Mouse (Mus musculus): ENCODE data around the gene Rpl12. TPM values are rescaled to one million over a fixed set of nuclear protein-coding genes. Genes with fewer than 3 reads are reported as not detected.
A peak's percentile ranks its signal among the peaks of the same experiment; 100 is the strongest.

Rpl12 gene
- polyA plus RNA-seq, 1 experiment from 2014 or later, result 90.6 TPM

DNA sequence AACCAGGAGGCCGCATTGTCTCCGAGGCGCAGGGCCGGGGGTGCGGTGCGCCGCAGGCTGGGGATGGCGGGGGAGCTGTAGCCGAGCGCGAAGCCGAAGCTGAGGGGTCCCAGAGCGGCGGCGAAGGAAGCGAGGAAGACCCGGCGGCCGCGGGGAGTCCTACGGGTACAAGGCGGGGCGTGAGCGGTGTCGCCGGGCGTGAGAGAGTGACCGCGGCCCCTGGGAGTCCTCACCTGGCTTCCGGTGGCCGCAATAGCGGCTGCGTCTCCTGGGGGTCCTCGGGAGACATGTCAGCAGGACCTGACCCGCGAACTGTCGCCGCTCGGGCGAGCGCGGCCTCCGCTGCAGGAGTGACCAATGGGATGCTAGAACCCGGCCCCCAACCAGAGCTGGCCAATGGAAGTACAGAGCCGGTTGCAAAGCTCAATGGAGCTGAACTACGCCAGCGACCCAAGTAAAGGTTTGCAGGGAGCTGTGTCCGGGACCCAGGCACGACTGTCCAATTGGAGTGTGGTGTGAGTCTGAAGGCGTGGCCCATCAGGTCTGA lies 20.4 kb downstream of the Rpl12 start, which contains the start of gene Slc2a8:
Slc2a8 (minus strand) TSS at position 359 of the 547 bp plus-strand sequence.
- H3K4me3 ChIP-seq (ENCODE audit: low read depth, low read length), result peak within 1 kb of the TSS; percentile 53
- peak; percentile 88 for ATAC-seq
- no peak for TF ChIP-seq CTCF (IDR thresholded peaks at IDR 0.05; ENCODE audit: low read depth)
- H3K9ac ChIP-seq (ENCODE audit: low read depth, low read length), result peak within 1 kb of the TSS; percentile 60
- H3K27ac ChIP-seq (ENCODE audit: low read depth, low read length), result peak within 1 kb of the TSS; percentile 51
- H3K4me1 ChIP-seq (replicated peaks; ENCODE audit: control insufficient read depth, insufficient read depth, low read length), result peaks cover 9% of the 10 kb centered on the region; the same call in 1 of the 2 replicates
- H3K4me2 ChIP-seq (replicated peaks; ENCODE audit: low read depth), result peak within 1 kb of the TSS; percentile 98
- no peaks in the 10 kb centered on the region for H3K36me3 ChIP-seq (ENCODE audit: control insufficient read depth, insufficient read depth)
- H3K9me3 ChIP-seq (ENCODE audit: control insufficient read depth), result no peaks in the 10 kb centered on the region
- under 1% methylated on average over 50 of the region's 50 CpGs for WGBS
- H3K27me3 ChIP-seq (replicated peaks; ENCODE audit: control insufficient read depth, insufficient read depth, low read length), result no peaks in the 10 kb centered on the region

DNA sequence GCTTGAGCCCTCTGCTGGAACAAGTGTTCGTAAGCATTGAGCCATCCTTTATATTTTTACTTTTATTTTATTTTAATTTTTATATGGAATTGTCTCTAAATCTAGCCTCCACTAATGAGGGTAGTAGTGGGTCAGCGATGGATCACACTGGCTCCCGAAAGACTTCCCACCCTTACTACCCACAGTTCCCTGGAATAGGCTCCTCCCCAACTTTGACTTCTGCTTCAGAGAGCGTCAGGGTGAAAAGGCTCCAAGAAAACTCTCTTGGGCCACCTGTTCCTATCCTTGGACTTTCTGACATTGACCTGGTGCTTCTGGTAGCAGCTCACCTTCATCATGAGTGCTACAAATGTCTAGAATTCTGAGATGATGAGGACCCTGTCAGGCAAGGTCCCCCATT lies 21.3 kb downstream of the Rpl12 start:
- Histone ChIP-seq H3K9ac (ENCODE audit: low read depth, low read length) (0 out of 2 replicates have a peak overlapping the region, but pooled peaks have one; percentile 0), H3K4me2 (replicated peaks; ENCODE audit: low read depth) (peak overlapping the region; percentile 98), H3K27ac (ENCODE audit: low read depth, low read length) (peak overlapping the region; percentile 51), H3K4me1 (replicated peaks; ENCODE audit: control insufficient read depth, insufficient read depth, low read length) (peaks cover 9% of the 10 kb centered on the region; the same call in 1 of the 2 replicates), H3K9me3 (ENCODE audit: control insufficient read depth) (no peaks in the 10 kb centered on the region), H3K27me3 (replicated peaks; ENCODE audit: control insufficient read depth, insufficient read depth, low read length) (no peaks in the 10 kb centered on the region), H3K36me3 (ENCODE audit: control insufficient read depth, insufficient read depth) (no peaks in the 10 kb centered on the region), H3K4me3 (ENCODE audit: low read depth, low read length) (peak overlapping the region; percentile 53)
- no peak for ATAC-seq
- TF ChIP-seq CTCF (IDR thresholded peaks at IDR 0.05; ENCODE audit: low read depth), result no peak
- WGBS, result 2% methylated on average over 4 of the region's 4 CpGs

DNA sequence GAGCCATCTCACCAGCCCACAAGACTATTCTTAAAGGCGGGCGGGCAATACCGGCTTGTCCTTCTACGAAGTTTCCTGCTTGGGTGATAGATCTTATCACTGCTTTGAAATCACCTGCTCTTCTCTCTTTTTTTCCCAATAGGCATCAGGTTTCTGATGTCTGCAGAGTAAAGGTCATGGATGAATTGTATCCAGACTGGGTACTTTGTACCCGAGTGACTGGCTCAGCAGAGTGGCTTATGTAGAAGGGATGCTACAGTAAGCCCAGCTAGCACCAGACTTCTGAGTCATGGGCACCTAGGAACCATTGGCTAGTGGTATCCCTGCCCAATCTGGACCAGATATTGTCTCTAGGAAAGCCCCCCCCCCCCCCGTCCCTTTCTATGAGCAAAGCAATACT lies 22.3 kb downstream of the Rpl12 start:
- H3K36me3 ChIP-seq (ENCODE audit: control insufficient read depth, insufficient read depth), result no peaks in the 10 kb centered on the region
- H3K27ac ChIP-seq (ENCODE audit: low read depth, low read length), result no peak overlapping the region; the same call in 1 of the 2 replicates
- 28% methylated on average over 6 of the region's 6 CpGs for WGBS
- no peak overlapping the region for H3K9ac ChIP-seq (ENCODE audit: low read depth, low read length)
- TF ChIP-seq CTCF (IDR thresholded peaks at IDR 0.05; ENCODE audit: low read depth), result no peak
- no peak overlapping the region for H3K4me3 ChIP-seq (ENCODE audit: low read depth, low read length)
- H3K27me3 ChIP-seq (replicated peaks; ENCODE audit: control insufficient read depth, insufficient read depth, low read length), result no peaks in the 10 kb centered on the region
- peak; percentile 77 for ATAC-seq
- H3K4me1 ChIP-seq (replicated peaks; ENCODE audit: control insufficient read depth, insufficient read depth, low read length), result peaks cover 9% of the 10 kb centered on the region; the same call in 1 of the 2 replicates
- H3K9me3 ChIP-seq (ENCODE audit: control insufficient read depth), result no peaks in the 10 kb centered on the region
- H3K4me2 ChIP-seq (replicated peaks; ENCODE audit: low read depth), result peak overlapping the region; percentile 98

DNA sequence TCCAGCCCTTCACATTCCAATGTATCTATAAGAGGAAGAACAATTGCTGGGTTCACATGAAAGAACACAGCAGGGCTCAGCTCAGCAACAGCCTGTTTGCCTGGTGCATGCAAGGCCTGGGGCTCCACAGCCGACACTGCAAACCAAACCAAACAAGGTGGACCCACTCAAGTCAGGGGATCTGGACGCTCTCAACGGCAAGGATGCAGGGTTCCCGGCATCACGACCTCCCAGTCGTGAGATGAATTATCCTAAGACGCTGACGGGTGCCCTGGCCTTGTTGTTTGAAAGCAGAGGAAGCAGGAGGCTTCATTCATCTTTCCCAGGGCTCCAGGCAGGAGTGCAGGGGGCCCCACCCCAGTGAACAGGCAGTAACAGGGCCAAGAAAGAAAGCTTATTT lies 24.5 kb downstream of the Rpl12 start:
- Histone ChIP-seq H3K36me3 (ENCODE audit: control insufficient read depth, insufficient read depth) (no peaks in the 10 kb centered on the region), H3K27ac (ENCODE audit: low read depth, low read length) (no peak overlapping the region), H3K9ac (ENCODE audit: low read depth, low read length) (no peak overlapping the region), H3K27me3 (replicated peaks; ENCODE audit: control insufficient read depth, insufficient read depth, low read length) (no peaks in the 10 kb centered on the region), H3K4me3 (ENCODE audit: low read depth, low read length) (no peak overlapping the region), H3K9me3 (ENCODE audit: control insufficient read depth) (no peaks in the 10 kb centered on the region), H3K4me1 (replicated peaks; ENCODE audit: control insufficient read depth, insufficient read depth, low read length) (peaks cover 9% of the 10 kb centered on the region; the same call in 1 of the 2 replicates), H3K4me2 (replicated peaks; ENCODE audit: low read depth) (no peak overlapping the region)
- no peak for TF ChIP-seq CTCF (IDR thresholded peaks at IDR 0.05; ENCODE audit: low read depth)
- ATAC-seq, result no peak
- 53% methylated on average over 8 of the region's 8 CpGs for WGBS

DNA sequence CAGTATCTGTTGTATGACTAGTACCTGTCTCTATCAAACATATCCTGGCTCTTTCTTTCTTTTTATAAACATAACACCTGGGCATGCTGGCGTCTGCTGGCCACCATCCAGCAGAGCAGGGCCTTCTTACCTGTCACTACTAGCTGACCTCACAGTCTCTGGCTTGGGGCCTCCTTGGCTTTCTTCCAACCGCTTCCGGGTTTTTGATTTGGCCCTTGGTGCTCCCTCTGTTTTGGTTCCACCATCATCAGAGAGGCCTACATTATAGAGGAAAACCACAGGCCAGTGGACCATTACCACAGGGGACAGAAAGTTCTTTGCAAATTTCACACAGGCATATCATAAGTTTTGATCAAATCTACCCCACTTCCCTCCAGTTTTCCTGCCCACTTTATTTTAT lies 28.0 kb downstream of the Rpl12 start:
- ATAC-seq, result no peak; the same call in 1 of the 2 replicates
- no peak overlapping the region for H3K27ac ChIP-seq (ENCODE audit: low read depth, low read length)
- no peak overlapping the region for H3K4me2 ChIP-seq (replicated peaks; ENCODE audit: low read depth)
- WGBS, result 62% methylated on average over 3 of the region's 3 CpGs
- no peaks in the 10 kb centered on the region for H3K9me3 ChIP-seq (ENCODE audit: control insufficient read depth)
- H3K36me3 ChIP-seq (ENCODE audit: control insufficient read depth, insufficient read depth), result no peaks in the 10 kb centered on the region
- no peaks in the 10 kb centered on the region for H3K27me3 ChIP-seq (replicated peaks; ENCODE audit: control insufficient read depth, insufficient read depth, low read length)
- no peak overlapping the region for H3K4me3 ChIP-seq (ENCODE audit: low read depth, low read length)
- no peaks in the 10 kb centered on the region for H3K4me1 ChIP-seq (replicated peaks; ENCODE audit: control insufficient read depth, insufficient read depth, low read length)
- H3K9ac ChIP-seq (ENCODE audit: low read depth, low read length), result no peak overlapping the region
- TF ChIP-seq CTCF (IDR thresholded peaks at IDR 0.05; ENCODE audit: low read depth), result no peak

DNA sequence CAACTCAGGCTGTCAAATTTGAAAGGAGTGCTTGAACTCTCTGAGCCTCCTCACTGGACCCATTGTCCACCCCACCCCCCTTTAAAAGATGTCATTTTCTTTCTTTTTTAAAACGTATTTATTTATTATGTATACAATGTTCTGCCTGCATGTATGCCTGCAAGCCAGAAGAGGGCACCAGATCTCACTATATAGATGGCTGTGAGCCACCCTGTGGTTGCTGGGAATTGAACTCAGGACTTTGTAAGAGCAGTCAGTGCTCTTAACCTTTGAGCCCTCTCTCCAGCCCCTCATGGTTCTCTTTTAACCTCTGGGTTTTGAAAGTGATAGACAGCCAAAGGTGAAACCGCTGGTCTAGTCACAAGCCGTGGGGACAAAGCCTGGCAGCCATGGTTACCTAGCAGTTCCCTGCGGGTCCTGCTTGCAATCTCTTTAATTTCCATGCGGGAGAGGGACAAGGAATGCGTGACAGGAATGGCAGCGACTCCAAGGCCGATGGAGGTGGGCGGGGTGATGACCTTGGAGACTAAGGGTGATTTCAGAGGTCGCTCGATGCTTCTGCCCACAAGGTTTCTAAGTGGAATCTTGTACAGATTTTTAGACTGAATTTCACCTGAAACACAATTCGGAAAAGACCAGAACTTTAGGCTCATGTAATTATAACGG lies 28.9 kb downstream of the Rpl12 start:
- H3K9ac ChIP-seq (ENCODE audit: low read depth, low read length), result no peak overlapping the region
- no peak overlapping the region for H3K27ac ChIP-seq (ENCODE audit: low read depth, low read length)
- 59% methylated on average over 13 of the region's 13 CpGs for WGBS
- no peak for ATAC-seq
- H3K4me1 ChIP-seq (replicated peaks; ENCODE audit: control insufficient read depth, insufficient read depth, low read length), result no peaks in the 10 kb centered on the region
- H3K27me3 ChIP-seq (replicated peaks; ENCODE audit: control insufficient read depth, insufficient read depth, low read length), result no peaks in the 10 kb centered on the region
- H3K9me3 ChIP-seq (ENCODE audit: control insufficient read depth), result no peaks in the 10 kb centered on the region
- H3K4me2 ChIP-seq (replicated peaks; ENCODE audit: low read depth), result no peak overlapping the region
- peak; percentile 72 for TF ChIP-seq CTCF (IDR thresholded peaks at IDR 0.05; ENCODE audit: low read depth)
- no peaks in the 10 kb centered on the region for H3K36me3 ChIP-seq (ENCODE audit: control insufficient read depth, insufficient read depth)
- no peak overlapping the region for H3K4me3 ChIP-seq (ENCODE audit: low read depth, low read length)
